Comparison of ENCODE assay signal across 8 mouse cellular contexts in genomic region chr11:100399320-100399719, GRCm38 (mm10). TPM values are rescaled to one million over a fixed set of nuclear protein-coding genes. Genes with fewer than 3 reads are reported as not detected.
DNase-seq lines count a peak whose midpoint lies in the region; ATAC-seq lines count a peak whose summit lies in the region.
"Had no signal": no experiment of that assay in that cellular context is flagged by ENCODE, and none has a peak within 500 bp of the region (broad histone marks: within the 10 kb centered on the region; RNA-seq: fewer than 3 reads in every experiment).

No protein-coding gene starts in this region.

- H3K4me1 ChIP-seq in limb, embryonic 12.5 days (replicated peaks), result peaks cover 29% of the 10 kb centered on the region
- H3K4me1 ChIP-seq in limb, embryonic 10.5 days, result peaks cover 62% of the 10 kb centered on the region
- H3K4me1 ChIP-seq in embryonic facial prominence, embryonic 13.5 days, result peaks cover 53% of the 10 kb centered on the region

- 0 out of 2 replicates have a peak overlapping the region, but pooled peaks have one; percentile 23 for H3K27ac ChIP-seq in limb, embryonic 12.5 days
- H3K27ac ChIP-seq in limb, embryonic 10.5 days, result no peak overlapping the region
- peak overlapping the region; percentile 60; the same call in 1 of the 2 replicates for H3K27ac ChIP-seq in embryonic facial prominence, embryonic 13.5 days

- H3K4me2 ChIP-seq in limb, embryonic 12.5 days, result no peak overlapping the region
- H3K4me2 ChIP-seq in embryonic facial prominence, embryonic 13.5 days, result no peak overlapping the region

- no peaks in the 10 kb centered on the region for H3K9me3 ChIP-seq in limb, embryonic 12.5 days
- no peaks in the 10 kb centered on the region for H3K9me3 ChIP-seq in limb, embryonic 10.5 days (replicated peaks)
- no peaks in the 10 kb centered on the region for H3K9me3 ChIP-seq in embryonic facial prominence, embryonic 13.5 days

- peaks cover 7% of the 10 kb centered on the region for H3K27me3 ChIP-seq in limb, embryonic 12.5 days
- peaks cover 26% of the 10 kb centered on the region for H3K27me3 ChIP-seq in limb, embryonic 10.5 days (ENCODE audit: low read depth, poor library complexity, severe bottlenecking)
- H3K27me3 ChIP-seq in embryonic facial prominence, embryonic 13.5 days, result no peaks in the 10 kb centered on the region

- H3K9ac ChIP-seq in limb, embryonic 12.5 days (replicated peaks), result no peak overlapping the region
- no peak overlapping the region for H3K9ac ChIP-seq in embryonic facial prominence, embryonic 13.5 days

- DNase-seq in limb, embryonic 10.5 days (ENCODE audit: low spot score), result no peak
- DNase-seq in lung, postnatal 10 days, result peak; percentile 77
- DNase-seq in thymus, postnatal 36 days, result peak; percentile 52 to 69
- no peak for DNase-seq in urinary bladder, adult 2 months (ENCODE audit: low spot score)
- DNase-seq in frontal cortex, postnatal 36 days (ENCODE audit: low spot score in 2 of 2), result no peak
- DNase-seq: kidney, postnatal 14 days had no signal

- H3K4me3 ChIP-seq in limb, embryonic 12.5 days (replicated peaks), result no peak overlapping the region
- no peak overlapping the region for H3K4me3 ChIP-seq in limb, embryonic 10.5 days
- no peak overlapping the region for H3K4me3 ChIP-seq in embryonic facial prominence, embryonic 13.5 days

- no peaks in the 10 kb centered on the region for H3K36me3 ChIP-seq in limb, embryonic 12.5 days
- H3K36me3 ChIP-seq in limb, embryonic 10.5 days, result no peaks in the 10 kb centered on the region
- H3K36me3 ChIP-seq in embryonic facial prominence, embryonic 13.5 days, result no peaks in the 10 kb centered on the region

- WGBS in limb, embryonic 12.5 days, result 78% methylated on average over 9 of the region's 9 CpGs
- 84% methylated on average over 9 of the region's 9 CpGs for WGBS in limb, embryonic 10.5 days
- 55% methylated on average over 9 of the region's 9 CpGs for WGBS in embryonic facial prominence, embryonic 13.5 days

- ATAC-seq in limb, embryonic 12.5 days (ENCODE audit: insufficient number of reproducible peaks, insufficient read depth, low FRiP score, low TSS enrichment, low read depth), result no peak
- no peak for ATAC-seq in embryonic facial prominence, embryonic 13.5 days (ENCODE audit: insufficient number of reproducible peaks, insufficient read depth, low FRiP score, low TSS enrichment, low read depth)

RNA-seq across cellular contexts. Expression of gene Jup, which starts 1.8 kb away (rescaled TPM):
- polyA plus RNA-seq in limb, embryonic 12.5 days (2016; fragmentation: Nextera tagmentation; extraction: Ambion mirVana), result 44.1 and 49.3 TPM in 2 replicates
- 35.6 and 41.8 TPM in 2 replicates for polyA plus RNA-seq in limb, embryonic 10.5 days (2016; fragmentation: Nextera tagmentation; extraction: Ambion mirVana)
- polyA plus RNA-seq in embryonic facial prominence, embryonic 13.5 days (2015; fragmentation: Nextera tagmentation; extraction: Ambion mirVana), result 104 TPM in 2 replicates
- 92.4 and 119 TPM in 2 replicates for polyA plus RNA-seq in urinary bladder, adult 2 months (2012; rRNA removed)

RNA-seq across cellular contexts. Expression of gene P3h4, which starts 15.3 kb away (rescaled TPM):
- polyA plus RNA-seq in limb, embryonic 12.5 days (2016; fragmentation: Nextera tagmentation; extraction: Ambion mirVana), result 54.3 and 58.3 TPM in 2 replicates
- 33.9 and 45.3 TPM in 2 replicates for polyA plus RNA-seq in limb, embryonic 10.5 days (2016; fragmentation: Nextera tagmentation; extraction: Ambion mirVana)
- polyA plus RNA-seq in embryonic facial prominence, embryonic 13.5 days (2015; fragmentation: Nextera tagmentation; extraction: Ambion mirVana), result 52.2 and 57.2 TPM in 2 replicates
- polyA plus RNA-seq in urinary bladder, adult 2 months (2012; rRNA removed), result 53.4 and 56.2 TPM in 2 replicates

RNA-seq across cellular contexts. Expression of gene Fkbp10, which starts 16.2 kb away (rescaled TPM):
- 101 and 118 TPM in 2 replicates for polyA plus RNA-seq in limb, embryonic 12.5 days (2016; fragmentation: Nextera tagmentation; extraction: Ambion mirVana)
- 67.6 and 89.5 TPM in 2 replicates for polyA plus RNA-seq in limb, embryonic 10.5 days (2016; fragmentation: Nextera tagmentation; extraction: Ambion mirVana)
- 125 and 134 TPM in 2 replicates for polyA plus RNA-seq in embryonic facial prominence, embryonic 13.5 days (2015; fragmentation: Nextera tagmentation; extraction: Ambion mirVana)
- polyA plus RNA-seq in urinary bladder, adult 2 months (2012; rRNA removed), result 84.6 and 90.5 TPM in 2 replicates

RNA-seq across cellular contexts. Expression of gene Nt5c3b, which starts 42.3 kb away (rescaled TPM):
- polyA plus RNA-seq in limb, embryonic 12.5 days (2016; fragmentation: Nextera tagmentation; extraction: Ambion mirVana), result 173 and 183 TPM in 2 replicates
- polyA plus RNA-seq in limb, embryonic 10.5 days (2016; fragmentation: Nextera tagmentation; extraction: Ambion mirVana), result 149 and 173 TPM in 2 replicates
- polyA plus RNA-seq in embryonic facial prominence, embryonic 13.5 days (2015; fragmentation: Nextera tagmentation; extraction: Ambion mirVana), result 158 and 167 TPM in 2 replicates
- 128 and 134 TPM in 2 replicates for polyA plus RNA-seq in urinary bladder, adult 2 months (2012; rRNA removed)

RNA-seq across cellular contexts. Expression of gene Klhl10, which starts 42.4 kb away (rescaled TPM):
- 1.0 and 1.1 TPM in 2 replicates for polyA plus RNA-seq in limb, embryonic 12.5 days (2016; fragmentation: Nextera tagmentation; extraction: Ambion mirVana)
- polyA plus RNA-seq in limb, embryonic 10.5 days (2016; fragmentation: Nextera tagmentation; extraction: Ambion mirVana), result 0.63 and 0.69 TPM in 2 replicates
- 1.1 and 1.7 TPM in 2 replicates for polyA plus RNA-seq in embryonic facial prominence, embryonic 13.5 days (2015; fragmentation: Nextera tagmentation; extraction: Ambion mirVana)
- 1.3 and 1.4 TPM in 2 replicates for polyA plus RNA-seq in urinary bladder, adult 2 months (2012; rRNA removed)

Comparison
In these comparisons a context has a peak if more than half of its experiments do, and no peak if none do; other contexts are left out.
1. DNase-seq: peak in lung, postnatal 10 days (single experiment) and thymus, postnatal 36 days (2 of 2); none in limb, embryonic 10.5 days (single experiment), urinary bladder, adult 2 months (single experiment) and frontal cortex, postnatal 36 days (0 of 2).